In genomic region chr10:13552646-13553497, GRCm38 (mm10) we compare ENCODE assay signal across 8 mouse cellular contexts. TPM values are rescaled to one million over a fixed set of nuclear protein-coding genes. Genes with fewer than 3 reads are reported as not detected.
DNase-seq lines count a peak whose midpoint lies in the region; ATAC-seq and TF ChIP-seq lines count a peak whose summit lies in the region.

Adat2 (plus strand) TSS chr10:13552894.
Pex3 (minus strand) TSS chr10:13553142.

- TF ChIP-seq POLR2A in limb, embryonic 14.5 days (IDR thresholded peaks at IDR 0.05; ENCODE audit: borderline replicate concordance, extremely low read depth, insufficient read depth, insufficient read length), result peak; percentile 44; the same call in 1 of the 2 replicates

- no peaks in the 10 kb centered on the region for H3K9me3 ChIP-seq in embryonic facial prominence, embryonic 13.5 days
- H3K9me3 ChIP-seq in limb, embryonic 14.5 days (ENCODE audit: control insufficient read depth, low read length), result no peaks in the 10 kb centered on the region
- H3K9me3 ChIP-seq in midbrain, postnatal 0 days (ENCODE audit: low read length), result no peaks in the 10 kb centered on the region

- 0 out of 2 replicates have a peak, but pooled peaks cover 5% of the 10 kb centered on the region for H3K36me3 ChIP-seq in embryonic facial prominence, embryonic 13.5 days
- H3K36me3 ChIP-seq in limb, embryonic 14.5 days (ENCODE audit: control insufficient read depth, insufficient read depth, low read length), result 0 out of 2 replicates have a peak, but pooled peaks cover 2% of the 10 kb centered on the region
- no peaks in the 10 kb centered on the region for H3K36me3 ChIP-seq in midbrain, postnatal 0 days (ENCODE audit: insufficient read depth, low read length)

- peak; percentile 27 for TF ChIP-seq CTCF in midbrain, postnatal 0 days (IDR thresholded peaks at IDR 0.05)

- peak within 1 kb of the TSS; percentile 86 for H3K9ac ChIP-seq in embryonic facial prominence, embryonic 13.5 days
- peak within 1 kb of the TSS; percentile 85 for H3K9ac ChIP-seq in limb, embryonic 14.5 days (ENCODE audit: low read depth, low read length, severe bottlenecking)
- H3K9ac ChIP-seq in midbrain, postnatal 0 days (replicated peaks; ENCODE audit: low read length, poor library complexity, severe bottlenecking), result peak within 1 kb of the TSS; percentile 75

- peak within 1 kb of the TSS; percentile 80 for H3K4me3 ChIP-seq in embryonic facial prominence, embryonic 13.5 days
- peak within 1 kb of the TSS; percentile 71 for H3K4me3 ChIP-seq in limb, embryonic 14.5 days (replicated peaks; ENCODE audit: low read length)
- peak within 1 kb of the TSS; percentile 66 for H3K4me3 ChIP-seq in midbrain, postnatal 0 days (ENCODE audit: low read depth, low read length)

- under 1% methylated on average over 51 of the region's 51 CpGs for WGBS in embryonic facial prominence, embryonic 13.5 days
- WGBS in limb, embryonic 14.5 days, result 2% methylated on average over 47 of the region's 51 CpGs
- WGBS in midbrain, postnatal 0 days, result under 1% methylated on average over 51 of the region's 51 CpGs

- H3K4me1 ChIP-seq in embryonic facial prominence, embryonic 13.5 days, result peaks cover 5% of the 10 kb centered on the region
- H3K4me1 ChIP-seq in limb, embryonic 14.5 days (ENCODE audit: control insufficient read depth, insufficient read depth, low read length), result peaks cover 4% of the 10 kb centered on the region; the same call in 1 of the 2 replicates
- no peaks in the 10 kb centered on the region; the same call in 1 of the 2 replicates for H3K4me1 ChIP-seq in midbrain, postnatal 0 days (ENCODE audit: insufficient read depth, low read length)

- peak; percentile 91 for DNase-seq in 3134 (ENCODE audit: extremely low read depth, insufficient read length, low spot score)
- peak; percentile 92 for DNase-seq in adrenal gland, postnatal 36 days
- DNase-seq in heart, adult 8-10 months (ENCODE audit: low spot score), result peak; percentile 84
- peak; percentile 90 for DNase-seq in kidney, adult 9 months
- DNase-seq in limb, embryonic 14.5 days (ENCODE audit: low spot score), result peak; percentile 96
- DNase-seq in midbrain, postnatal 0 days (ENCODE audit: low spot score), result peak; percentile 94
- DNase-seq in spleen, postnatal 14 days (ENCODE audit: low spot score in 2 of 2), result peak; percentile 83 to 89

- ATAC-seq in embryonic facial prominence, embryonic 13.5 days (ENCODE audit: insufficient number of reproducible peaks, insufficient read depth, low FRiP score, low TSS enrichment, low read depth), result peak; percentile 91
- ATAC-seq in limb, embryonic 14.5 days (ENCODE audit: low FRiP score, low read depth), result peak; percentile 95
- ATAC-seq in midbrain, postnatal 0 days (ENCODE audit: low FRiP score), result peak; percentile 95

- peak within 1 kb of the TSS; percentile 69 for H3K4me2 ChIP-seq in embryonic facial prominence, embryonic 13.5 days
- H3K4me2 ChIP-seq in limb, embryonic 14.5 days (replicated peaks; ENCODE audit: low read depth, low read length, severe bottlenecking), result peak within 1 kb of the TSS; percentile 68
- peak within 1 kb of the TSS; percentile 72 for H3K4me2 ChIP-seq in midbrain, postnatal 0 days (ENCODE audit: low read depth, low read length, poor library complexity, severe bottlenecking)

- no peaks in the 10 kb centered on the region for H3K27me3 ChIP-seq in embryonic facial prominence, embryonic 13.5 days
- no peaks in the 10 kb centered on the region for H3K27me3 ChIP-seq in limb, embryonic 14.5 days (ENCODE audit: control insufficient read depth, insufficient read depth, low read length)
- no peaks in the 10 kb centered on the region for H3K27me3 ChIP-seq in midbrain, postnatal 0 days (ENCODE audit: insufficient read depth, low read length)

- H3K27ac ChIP-seq in embryonic facial prominence, embryonic 13.5 days, result peak within 1 kb of the TSS; percentile 82
- H3K27ac ChIP-seq in limb, embryonic 14.5 days (replicated peaks; ENCODE audit: low read depth, low read length), result peak within 1 kb of the TSS; percentile 73
- peak within 1 kb of the TSS; percentile 60 for H3K27ac ChIP-seq in midbrain, postnatal 0 days (ENCODE audit: low read depth, low read length)

RNA-seq across cellular contexts. Expression of gene Adat2, which starts in this region (rescaled TPM):
- total RNA-seq in adrenal gland, postnatal 36 days (2021), result 1 to 10 TPM; 3.0 to 4.1 TPM
- 4.8 TPM in 2 replicates for polyA plus RNA-seq in embryonic facial prominence, embryonic 13.5 days (2015; fragmentation: Nextera tagmentation; extraction: Ambion mirVana)
- total RNA-seq in heart, adult 8-10 months (2022), result 1 to 10 TPM; 2.4 to 3.5 (median 2.9) TPM
- polyA plus RNA-seq in limb, embryonic 14.5 days (2012; rRNA removed), result 8.4 and 10.2 TPM in 2 replicates
- 4.8 and 5.3 TPM in 2 replicates for polyA plus RNA-seq in limb, embryonic 14.5 days (2014; fragmentation: Nextera tagmentation; extraction: Ambion mirVana)
- 2.0 and 2.7 TPM in 2 replicates for total RNA-seq in midbrain, postnatal 0 days (2014; rRNA removed)
- polyA plus RNA-seq in midbrain, postnatal 0 days (2015; fragmentation: Nextera tagmentation; extraction: Ambion mirVana), result 1.9 TPM in 2 replicates

RNA-seq across cellular contexts. Expression of gene Pex3, which starts in this region (rescaled TPM):
- total RNA-seq in adrenal gland, postnatal 36 days (2021), result 10 to 100 TPM; 30.1 to 38.4 TPM
- 25.2 and 28.3 TPM in 2 replicates for polyA plus RNA-seq in embryonic facial prominence, embryonic 13.5 days (2015; fragmentation: Nextera tagmentation; extraction: Ambion mirVana)
- total RNA-seq in heart, adult 8-10 months (2022), result 10 to 100 TPM; 17.3 to 24.1 (median 22.1) TPM
- polyA plus RNA-seq in limb, embryonic 14.5 days (2012; rRNA removed), result 27.5 and 30.6 TPM in 2 replicates
- 32.2 and 32.6 TPM in 2 replicates for polyA plus RNA-seq in limb, embryonic 14.5 days (2014; fragmentation: Nextera tagmentation; extraction: Ambion mirVana)
- 27.7 and 39.7 TPM in 2 replicates for total RNA-seq in midbrain, postnatal 0 days (2014; rRNA removed)
- polyA plus RNA-seq in midbrain, postnatal 0 days (2015; fragmentation: Nextera tagmentation; extraction: Ambion mirVana), result 32.6 and 35.5 TPM in 2 replicates

Comparison
In these comparisons a context has a peak if more than half of its experiments do, and no peak if none do; other contexts are left out.
1. Peak in every context shown above with its lines: DNase-seq, ATAC-seq, H3K4me3 ChIP-seq and H3K27ac ChIP-seq.